Mouse (Mus musculus): ENCODE measurements around the gene Mvp. TPM values are rescaled to one million over a fixed set of nuclear protein-coding genes. Genes with fewer than 3 reads are reported as not detected.

Gene Mvp
- polyA plus RNA-seq, 1 experiment, result 0.87 TPM

DNA sequence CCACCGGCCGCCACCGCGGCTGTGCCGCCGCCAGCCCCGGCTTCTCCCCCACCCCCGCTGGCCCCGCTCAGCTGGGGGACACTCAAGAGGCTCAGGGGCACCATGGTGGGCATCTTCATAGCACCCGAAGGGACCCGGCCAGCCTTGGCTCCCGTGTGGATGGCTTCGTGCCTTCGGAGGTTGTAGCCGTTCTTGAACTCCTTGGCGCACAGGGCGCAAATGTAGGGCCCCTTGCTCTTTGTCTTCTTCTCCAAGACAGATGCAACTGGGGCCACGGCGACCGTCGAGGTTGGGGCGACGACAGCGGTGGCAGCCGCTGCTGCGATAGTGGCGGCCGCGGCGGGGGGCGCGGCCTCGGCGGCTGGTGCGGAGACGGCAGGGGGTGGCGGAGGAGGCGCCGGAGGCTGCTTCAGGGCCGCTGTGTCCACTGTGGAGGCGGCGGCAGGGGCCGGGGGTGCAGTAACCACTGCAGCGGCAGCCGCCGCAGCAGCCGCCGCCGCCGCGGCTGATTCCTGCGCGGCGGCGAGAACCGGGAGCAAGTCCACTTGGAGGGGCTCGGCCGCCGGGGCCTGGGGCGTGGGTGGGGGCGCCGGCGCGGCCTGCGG, 11.2 kb upstream of the Mvp start:
- peaks cover 80% of the 10 kb centered on the region for H3K4me1 ChIP-seq (ENCODE audit: control insufficient read depth)
- peaks cover 80% of the 10 kb centered on the region for H3K36me3 ChIP-seq (ENCODE audit: control insufficient read depth)
- H3K9me3 ChIP-seq (ENCODE audit: control insufficient read depth, low read length), result no peaks in the 10 kb centered on the region
- H3K27me3 ChIP-seq (ENCODE audit: control insufficient read depth), result peaks cover 5% of the 10 kb centered on the region
- no peak for TF ChIP-seq TAL1 (IDR thresholded peaks at IDR 0.05; ENCODE audit: low read length)
- TF ChIP-seq GATA1 (IDR thresholded peaks at IDR 0.05; ENCODE audit: low read length), result no peak
- H3K4me3 ChIP-seq (replicated peaks), result peak overlapping the region; percentile 94

DNA sequence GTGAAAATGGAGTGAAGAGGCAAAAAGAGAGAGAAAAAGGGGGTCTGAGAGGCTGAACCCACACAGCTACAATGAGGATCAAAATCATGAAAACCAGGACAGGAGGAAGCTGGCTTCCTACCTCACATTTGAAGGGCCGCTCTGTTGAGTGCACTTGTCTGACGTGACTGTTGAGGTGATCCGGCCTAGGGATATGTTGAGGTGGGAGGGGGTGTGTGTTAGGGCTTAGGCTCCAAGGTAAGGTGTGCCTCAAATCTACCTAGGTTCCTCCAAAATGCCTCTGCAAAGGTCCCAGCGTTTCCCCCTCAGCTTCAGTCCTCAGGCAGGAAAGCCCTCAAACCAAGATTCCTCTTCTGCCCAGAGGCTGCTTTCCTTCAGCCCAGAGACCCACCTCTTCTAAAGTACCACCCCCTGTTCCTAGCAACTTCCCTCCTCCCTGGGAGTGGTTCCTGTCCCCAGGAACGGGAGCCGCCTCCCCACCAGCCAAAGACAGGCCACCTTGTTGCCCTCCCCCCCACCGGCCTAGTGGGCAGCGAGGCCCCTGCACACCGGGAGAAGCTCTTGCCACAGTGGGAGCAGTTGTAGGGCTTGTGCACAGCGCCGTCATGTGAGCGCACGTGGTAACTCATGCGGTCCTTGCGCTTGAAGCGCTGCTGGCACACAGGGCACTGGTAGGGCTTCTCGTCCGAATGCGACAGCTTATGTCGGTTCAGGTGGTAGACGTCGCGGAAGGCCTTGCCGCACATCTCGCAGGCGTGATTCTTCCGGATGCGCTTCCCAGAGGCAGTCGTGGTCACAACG, 10.5 kb upstream of the Mvp start:
- Histone ChIP-seq H3K36me3 (ENCODE audit: control insufficient read depth) (peaks cover 73% of the 10 kb centered on the region), H3K4me3 (replicated peaks) (peak overlapping the region; percentile 94), H3K27me3 (ENCODE audit: control insufficient read depth) (peaks cover 7% of the 10 kb centered on the region), H3K9me3 (ENCODE audit: control insufficient read depth, low read length) (no peaks in the 10 kb centered on the region), H3K4me1 (ENCODE audit: control insufficient read depth) (peaks cover 76% of the 10 kb centered on the region)
- TF ChIP-seq TAL1 (IDR thresholded peaks at IDR 0.05; ENCODE audit: low read length) (no peak), GATA1 (IDR thresholded peaks at IDR 0.05; ENCODE audit: low read length) (no peak)

DNA sequence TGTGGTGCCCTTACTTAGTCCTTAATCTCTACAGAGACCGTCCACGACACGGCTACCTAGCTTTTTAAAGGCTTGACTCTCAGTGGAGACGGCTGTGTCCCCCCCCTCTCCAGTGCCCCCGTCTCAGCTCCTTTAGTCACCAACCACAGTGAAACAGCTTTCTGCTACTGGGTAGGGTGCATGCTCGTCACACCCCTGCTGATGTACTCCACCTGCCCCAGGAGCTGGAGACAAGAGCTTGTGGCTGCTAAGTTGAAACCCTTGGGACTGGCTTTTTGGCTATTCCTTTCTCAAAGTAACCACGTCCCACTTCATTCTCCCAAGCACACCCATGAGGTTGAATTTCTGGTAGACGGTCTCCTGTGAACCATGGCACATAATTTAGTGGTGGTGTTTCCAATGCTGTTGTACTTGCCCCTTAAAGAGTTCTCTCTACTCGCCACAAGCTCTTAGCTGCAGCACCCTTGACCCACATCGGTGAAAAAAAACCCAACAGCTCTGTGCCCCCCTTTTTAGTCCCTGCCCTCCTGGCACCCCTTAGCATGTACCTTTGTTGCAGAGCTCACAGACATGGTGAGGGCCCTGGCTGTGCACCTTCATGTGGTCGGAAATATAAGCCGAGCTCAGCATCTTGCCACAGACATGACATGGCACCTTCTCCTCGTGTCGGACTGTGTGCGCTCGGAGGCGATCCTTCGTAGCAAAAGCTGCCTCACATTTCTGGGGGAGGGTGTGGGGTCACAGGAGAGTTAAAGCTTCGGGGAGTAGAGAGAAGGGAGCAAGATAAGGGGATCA, 9.7 kb upstream of the Mvp start:
- Histone ChIP-seq H3K36me3 (ENCODE audit: control insufficient read depth) (peaks cover 64% of the 10 kb centered on the region), H3K27me3 (ENCODE audit: control insufficient read depth) (peaks cover 7% of the 10 kb centered on the region), H3K4me1 (ENCODE audit: control insufficient read depth) (peaks cover 71% of the 10 kb centered on the region), H3K9me3 (ENCODE audit: control insufficient read depth, low read length) (no peaks in the 10 kb centered on the region), H3K4me3 (replicated peaks) (peak overlapping the region; percentile 94)
- TF ChIP-seq TAL1 (IDR thresholded peaks at IDR 0.05; ENCODE audit: low read length), result no peak
- TF ChIP-seq GATA1 (IDR thresholded peaks at IDR 0.05; ENCODE audit: low read length), result no peak

DNA sequence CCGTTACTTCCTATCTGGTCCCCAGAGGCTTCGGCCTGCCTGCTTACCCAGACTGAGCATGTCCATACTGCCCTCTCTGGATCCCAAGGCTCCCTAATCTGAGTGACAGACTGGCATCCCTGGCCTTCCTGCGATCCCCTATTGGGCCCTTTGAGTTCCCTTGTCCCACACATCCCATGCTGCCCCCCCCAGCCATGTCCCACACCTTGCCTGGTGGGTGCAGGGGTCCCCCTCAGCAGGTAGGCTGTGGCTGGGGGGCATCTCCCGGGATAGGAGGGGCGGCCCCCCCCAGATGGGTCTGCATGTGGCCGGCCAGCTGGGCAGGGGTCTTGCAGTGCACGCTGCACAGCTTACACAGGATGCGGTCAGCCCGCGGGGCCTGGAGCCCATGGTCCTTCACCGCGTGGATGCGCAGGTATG, 8.9 kb upstream of the Mvp start:
- H3K27me3 ChIP-seq (ENCODE audit: control insufficient read depth), result peaks cover 7% of the 10 kb centered on the region
- peaks cover 56% of the 10 kb centered on the region for H3K36me3 ChIP-seq (ENCODE audit: control insufficient read depth)
- H3K4me3 ChIP-seq (replicated peaks), result peak overlapping the region; percentile 94
- H3K4me1 ChIP-seq (ENCODE audit: control insufficient read depth), result peaks cover 63% of the 10 kb centered on the region
- H3K9me3 ChIP-seq (ENCODE audit: control insufficient read depth, low read length), result no peaks in the 10 kb centered on the region
- TF ChIP-seq GATA1 (IDR thresholded peaks at IDR 0.05; ENCODE audit: low read length) (no peak), TAL1 (IDR thresholded peaks at IDR 0.05; ENCODE audit: low read length) (no peak)

DNA sequence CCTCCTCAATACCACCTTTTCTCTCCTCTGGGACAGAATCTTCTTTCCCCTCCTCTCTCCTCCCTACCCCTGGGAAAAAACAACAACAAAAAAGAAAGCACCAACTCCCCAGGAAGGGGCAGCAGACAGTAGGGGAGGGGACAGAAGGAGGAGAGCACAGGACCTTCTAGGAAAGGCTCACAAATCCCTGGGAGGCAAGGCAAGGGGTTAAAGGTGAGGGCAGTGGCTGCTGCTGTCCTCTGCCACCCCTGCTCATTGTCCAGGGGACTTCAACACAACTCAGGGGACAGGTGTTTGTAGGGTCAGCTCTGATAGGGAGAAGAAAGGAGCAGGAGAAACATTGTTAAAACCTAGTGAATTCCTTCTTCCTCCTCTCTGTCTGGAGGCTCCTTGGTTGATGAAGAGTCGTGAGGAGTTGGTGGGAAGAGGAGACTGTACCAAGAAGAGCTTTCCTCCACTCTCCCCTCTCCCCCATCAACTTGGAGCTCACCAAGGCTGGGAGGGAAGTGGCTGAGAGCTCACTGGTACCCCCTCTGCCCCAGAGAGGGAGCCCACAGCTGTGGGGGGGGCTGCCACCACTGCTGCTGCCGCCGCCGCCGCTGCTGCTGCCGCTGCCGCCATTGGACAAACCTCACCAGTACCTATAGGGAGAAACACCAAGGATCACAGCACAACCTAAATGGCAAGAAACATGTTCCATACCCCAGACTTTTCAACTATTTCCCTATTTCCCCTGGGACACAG, 8.3 kb upstream of the Mvp start:
- Histone ChIP-seq H3K27me3 (ENCODE audit: control insufficient read depth) (peaks cover 7% of the 10 kb centered on the region), H3K4me1 (ENCODE audit: control insufficient read depth) (peaks cover 62% of the 10 kb centered on the region), H3K9me3 (ENCODE audit: control insufficient read depth, low read length) (no peaks in the 10 kb centered on the region), H3K4me3 (replicated peaks) (peak overlapping the region; percentile 94), H3K36me3 (ENCODE audit: control insufficient read depth) (peaks cover 50% of the 10 kb centered on the region)
- no peak for TF ChIP-seq TAL1 (IDR thresholded peaks at IDR 0.05; ENCODE audit: low read length)

DNA sequence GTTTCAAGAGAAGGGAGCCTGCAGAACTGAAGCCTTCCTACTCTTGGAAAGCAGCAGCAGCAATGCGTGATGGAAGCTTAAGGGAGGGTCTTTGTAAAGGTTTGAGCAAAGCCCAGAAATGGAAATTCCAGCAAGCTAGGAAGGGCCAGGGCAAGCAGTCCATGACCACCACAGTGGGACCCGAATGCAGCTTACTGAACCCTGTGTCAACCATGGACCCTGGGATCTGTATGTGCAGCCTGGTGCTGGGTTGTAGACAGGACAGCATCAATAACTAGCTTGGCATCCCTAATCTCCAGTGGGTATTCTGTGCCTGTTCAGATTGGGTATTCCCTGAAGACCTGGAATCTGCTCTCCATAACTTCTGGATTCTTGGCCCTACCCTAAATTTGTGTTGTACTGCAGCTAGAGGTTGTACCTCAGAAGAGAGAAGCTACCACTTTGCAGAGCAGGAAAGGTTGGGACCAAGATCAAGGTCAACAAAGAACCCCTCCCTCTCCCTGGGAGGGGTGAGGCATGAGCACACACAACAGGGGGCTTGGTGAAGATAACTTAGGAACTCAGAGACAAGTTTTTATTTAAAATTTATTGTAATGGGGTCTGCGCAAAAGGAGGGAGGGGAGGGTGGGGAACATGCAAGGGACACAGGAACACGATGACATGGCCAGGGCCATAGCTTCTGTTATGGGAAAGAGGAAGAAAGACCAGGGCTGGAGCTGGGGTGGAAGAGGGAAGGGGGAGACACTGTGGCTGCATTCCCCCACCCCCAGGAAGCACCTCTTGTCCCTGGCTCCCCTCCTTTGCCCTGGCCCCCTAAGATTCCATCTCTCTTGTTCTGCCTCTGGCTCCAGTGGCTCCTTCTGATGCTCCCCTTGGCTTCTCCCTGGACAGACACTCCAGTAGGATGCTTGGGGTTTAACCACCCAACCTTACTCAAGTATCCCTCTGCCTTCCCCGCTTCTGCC, 7.4 kb upstream of the Mvp start:
- peaks cover 64% of the 10 kb centered on the region for H3K4me1 ChIP-seq (ENCODE audit: control insufficient read depth)
- peaks cover 7% of the 10 kb centered on the region for H3K27me3 ChIP-seq (ENCODE audit: control insufficient read depth)
- peaks cover 46% of the 10 kb centered on the region for H3K36me3 ChIP-seq (ENCODE audit: control insufficient read depth)
- H3K9me3 ChIP-seq (ENCODE audit: control insufficient read depth, low read length), result no peaks in the 10 kb centered on the region
- H3K4me3 ChIP-seq (replicated peaks), result peak overlapping the region; percentile 34
- TF ChIP-seq GATA1 (IDR thresholded peaks at IDR 0.05; ENCODE audit: low read length) (no peak), TAL1 (IDR thresholded peaks at IDR 0.05; ENCODE audit: low read length) (no peak)

DNA sequence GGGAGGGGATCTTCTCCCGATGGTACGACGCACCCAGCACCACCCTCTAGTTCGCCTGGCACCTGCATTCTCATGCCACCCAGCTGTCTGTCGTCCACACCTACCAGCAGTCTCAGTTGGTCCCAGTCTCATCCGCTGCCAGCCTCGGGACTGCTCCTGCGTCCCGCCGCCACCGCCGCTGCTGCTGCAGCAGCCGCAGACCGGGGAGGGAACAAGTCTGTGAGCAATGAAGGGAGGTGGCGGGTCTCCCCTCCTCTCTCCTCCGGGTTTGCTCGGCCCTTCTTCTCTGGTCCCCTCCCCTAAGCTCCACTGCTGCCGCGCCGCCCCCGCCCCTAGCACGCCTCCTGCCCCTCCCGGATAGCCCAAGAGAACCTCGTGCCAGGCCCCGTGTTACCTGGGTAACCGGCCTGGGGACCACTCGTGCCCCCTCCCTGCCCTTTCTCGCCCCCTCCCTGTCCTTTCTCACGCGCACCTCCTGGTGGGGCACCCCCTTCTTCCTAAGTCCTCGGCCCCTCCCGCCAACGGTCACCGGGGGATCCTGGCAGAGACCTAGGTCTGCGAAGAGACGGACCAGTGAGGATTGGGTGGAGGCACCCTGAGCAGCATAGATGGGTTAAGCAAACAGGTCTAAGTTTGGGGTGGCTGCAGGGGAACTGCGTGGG, 6.6 kb upstream of the Mvp start, which contains the start of the genes Gm42742 and Prrt2:
Gene Gm42742 (minus strand): TSS at position 197 of the 662 bp plus-strand sequence.
Gene Prrt2 (minus strand): TSS at position 311 of the 662 bp plus-strand sequence.
- Histone ChIP-seq H3K9me3 (ENCODE audit: control insufficient read depth, low read length) (no peaks in the 10 kb centered on the region), H3K27me3 (ENCODE audit: control insufficient read depth) (peaks cover 7% of the 10 kb centered on the region), H3K4me1 (ENCODE audit: control insufficient read depth) (peaks cover 72% of the 10 kb centered on the region), H3K36me3 (ENCODE audit: control insufficient read depth) (peaks cover 47% of the 10 kb centered on the region), H3K4me3 (replicated peaks) (peak within 1 kb of the TSS; percentile 34)
- TF ChIP-seq GATA1 (IDR thresholded peaks at IDR 0.05; ENCODE audit: low read length) (no peak), TAL1 (IDR thresholded peaks at IDR 0.05; ENCODE audit: low read length) (no peak)

All from erythroblast, embryonic 14.5 days (primary cell).